Mouse (Mus musculus): Measurements from ENCODE around the gene Snx5. TPM values are rescaled to one million over a fixed set of nuclear protein-coding genes. Genes with fewer than 3 reads are reported as not detected.

Snx5 gene
- polyA plus RNA-seq (2012; rRNA removed), result 64.9 and 65.9 TPM in 2 replicates

GRCm38 (mm10) chr2:144270507-144271420, at the start of gene Snx5, which contains the start of gene Mgme1:
Snx5 (minus strand) TSS chr2:144270906.
Mgme1 (plus strand) TSS chr2:144270663.

Other genes with a start within 250 kb of the Snx5 start
- gene Banf2, start 237.8 kb downstream of the Snx5 start, polyA plus RNA-seq (2012; rRNA removed), result not detected in 2 replicates
- 6.2 and 6.5 TPM in 2 replicates for gene Mgme1, start 243 bp downstream of the Snx5 start, polyA plus RNA-seq (2012; rRNA removed)
- 0.09 and 0.12 TPM in 2 replicates for gene Ovol2, start 61.2 kb upstream of the Snx5 start, polyA plus RNA-seq (2012; rRNA removed)
- gene Kat14, start 98.1 kb upstream of the Snx5 start, polyA plus RNA-seq (2012; rRNA removed), result 21.7 and 22.1 TPM in 2 replicates
- not detected in 2 replicates for gene Pet117, start 98.1 kb upstream of the Snx5 start, polyA plus RNA-seq (2012; rRNA removed)

All from central nervous system, embryonic 18 days (tissue).